Mouse (Mus musculus) frontal cortex, postnatal 36 days (tissue): ENCODE measurements around the gene Tsnax.

Experiments
- DNase-seq, 2 experiments: peaks; one replicate each; pipeline ENCODE4 v3.0.0; 2022; ENCODE audit warnings: low spot score in 2 of 2

Tsnax gene

GRCm38 (mm10) chr8:125043394-125043793 is 30.6 kb downstream of the Tsnax start:
- no peak for DNase-seq

GRCm38 (mm10) chr8:125043935-125044334 is 31.1 kb downstream of the Tsnax start:
- DNase-seq = no peak

GRCm38 (mm10) chr8:125045760-125046159 is 33.0 kb downstream of the Tsnax start:
- DNase-seq = no peak

- DNase-seq = no peak
Measured at GRCm38 (mm10) chr8:125049051-125049750, 36.4 kb downstream of the Tsnax start.

- DNase-seq = no peak
Measured at GRCm38 (mm10) chr8:125049826-125050225, 37.0 kb downstream of the Tsnax start.

GRCm38 (mm10) chr8:125052026-125052425 is 39.2 kb downstream of the Tsnax start:
- DNase-seq = peak; percentile 38 to 60

GRCm38 (mm10) chr8:125053505-125054435 is 41.0 kb downstream of the Tsnax start, which contains the start of gene Disc1:
Gene Disc1 (plus strand): TSS chr8:125054195.
- DNase-seq = peak; percentile 16 to 36

GRCm38 (mm10) chr8:125054436-125054810 is 41.6 kb downstream of the Tsnax start:
- peak; percentile 23 to 28 for DNase-seq

GRCm38 (mm10) chr8:125060904-125061303 is 48.1 kb downstream of the Tsnax start:
- DNase-seq = no peak

- no peak for DNase-seq
Measured at GRCm38 (mm10) chr8:125065596-125065995, 52.8 kb downstream of the Tsnax start.

GRCm38 (mm10) chr8:125066913-125067595 is 54.3 kb downstream of the Tsnax start:
- peak; percentile 61 to 72 for DNase-seq

GRCm38 (mm10) chr8:125067596-125067960 is 54.8 kb downstream of the Tsnax start:
- DNase-seq = no peak

- no peak for DNase-seq
Measured at GRCm38 (mm10) chr8:125068146-125068905, 55.5 kb downstream of the Tsnax start.

GRCm38 (mm10) chr8:125069304-125069703 is 56.5 kb downstream of the Tsnax start:
- no peak for DNase-seq

- no peak for DNase-seq
Measured at GRCm38 (mm10) chr8:125069733-125070132, 56.9 kb downstream of the Tsnax start.

GRCm38 (mm10) chr8:125074141-125074540 is 61.3 kb downstream of the Tsnax start:
- no peak for DNase-seq

GRCm38 (mm10) chr8:125074581-125074980 is 61.8 kb downstream of the Tsnax start:
- no peak for DNase-seq

- DNase-seq = no peak
Measured at GRCm38 (mm10) chr8:125075389-125075788, 62.6 kb downstream of the Tsnax start.

- no peak for DNase-seq
Measured at GRCm38 (mm10) chr8:125077326-125077725, 64.5 kb downstream of the Tsnax start.

- DNase-seq = peak; percentile 81 to 93
Measured at GRCm38 (mm10) chr8:125078771-125079384, 66.1 kb downstream of the Tsnax start.
